Mouse (Mus musculus): ENCODE measurements around the gene Get4. TPM values are rescaled to one million over a fixed set of nuclear protein-coding genes. Genes with fewer than 3 reads are reported as not detected.

Get4 gene
- polyA plus RNA-seq, 1 experiment from 2014 or later, result 122 TPM

- peaks cover 68% of the 10 kb centered on the region for H3K36me3 ChIP-seq (ENCODE audit: poor library complexity, severe bottlenecking)
- no peak overlapping the region for H3K27ac ChIP-seq
- H3K9ac ChIP-seq, result no peak overlapping the region
- no peaks in the 10 kb centered on the region for H3K9me3 ChIP-seq (replicated peaks)
- no peak overlapping the region for H3K4me3 ChIP-seq
- no peak for ATAC-seq
- WGBS, result 86% methylated on average over 3 of the region's 3 CpGs
- peaks cover 16% of the 10 kb centered on the region for H3K4me1 ChIP-seq
- no peaks in the 10 kb centered on the region for H3K27me3 ChIP-seq
- no peak overlapping the region for H3K4me2 ChIP-seq
Measured at GRCm38 (mm10) chr5:139248846-139249245, 3.3 kb upstream of the Get4 start.

- peak overlapping the region; percentile 97 for H3K4me2 ChIP-seq
- peaks cover 30% of the 10 kb centered on the region for H3K4me1 ChIP-seq
- H3K27me3 ChIP-seq, result no peaks in the 10 kb centered on the region
- H3K4me3 ChIP-seq, result peak overlapping the region; percentile 84
- no peaks in the 10 kb centered on the region for H3K9me3 ChIP-seq (replicated peaks)
- peaks cover 49% of the 10 kb centered on the region for H3K36me3 ChIP-seq (ENCODE audit: poor library complexity, severe bottlenecking)
- 87% methylated on average over 7 of the region's 7 CpGs for WGBS
- H3K9ac ChIP-seq, result peak overlapping the region; percentile 75
- ATAC-seq, result no peak
- H3K27ac ChIP-seq, result peak overlapping the region; percentile 71; the same call in 1 of the 2 replicates
Measured at GRCm38 (mm10) chr5:139251279-139251678, 845 bp upstream of the Get4 start.

GRCm38 (mm10) chr5:139251736-139252080, 416 bp upstream of the Get4 start:
- WGBS, result under 1% methylated on average over 8 of the region's 8 CpGs
- Histone ChIP-seq H3K27ac (peak overlapping the region; percentile 71), H3K36me3 (ENCODE audit: poor library complexity, severe bottlenecking) (peaks cover 45% of the 10 kb centered on the region), H3K9ac (peak overlapping the region; percentile 75), H3K27me3 (no peaks in the 10 kb centered on the region), H3K4me3 (peak overlapping the region; percentile 84), H3K4me2 (peak overlapping the region; percentile 97), H3K4me1 (peaks cover 30% of the 10 kb centered on the region), H3K9me3 (replicated peaks) (no peaks in the 10 kb centered on the region)
- peak; percentile 52 for ATAC-seq

GRCm38 (mm10) chr5:139252910-139253245, 754 bp downstream of the Get4 start:
- Histone ChIP-seq H3K27ac (peak overlapping the region; percentile 82), H3K4me2 (peak overlapping the region; percentile 97), H3K4me3 (peak overlapping the region; percentile 84), H3K4me1 (peaks cover 39% of the 10 kb centered on the region), H3K27me3 (no peaks in the 10 kb centered on the region), H3K36me3 (ENCODE audit: poor library complexity, severe bottlenecking) (peaks cover 39% of the 10 kb centered on the region), H3K9ac (peak overlapping the region; percentile 90), H3K9me3 (replicated peaks) (no peaks in the 10 kb centered on the region)
- under 1% methylated on average over 7 of the region's 7 CpGs for WGBS
- ATAC-seq, result peak; percentile 14

GRCm38 (mm10) chr5:139253301-139253741, 1.2 kb downstream of the Get4 start:
- ATAC-seq, result no peak
- Histone ChIP-seq H3K36me3 (ENCODE audit: poor library complexity, severe bottlenecking) (peaks cover 34% of the 10 kb centered on the region), H3K27ac (peak overlapping the region; percentile 82), H3K27me3 (no peaks in the 10 kb centered on the region), H3K4me1 (peaks cover 39% of the 10 kb centered on the region), H3K9ac (peak overlapping the region; percentile 90), H3K4me3 (peak overlapping the region; percentile 84), H3K9me3 (replicated peaks) (no peaks in the 10 kb centered on the region), H3K4me2 (peak overlapping the region; percentile 97)
- 8% methylated on average over 6 of the region's 6 CpGs for WGBS

- 87% methylated on average over 6 of the region's 6 CpGs for WGBS
- peaks cover 24% of the 10 kb centered on the region; the same call in 1 of the 2 replicates for H3K36me3 ChIP-seq (ENCODE audit: poor library complexity, severe bottlenecking)
- no peak for ATAC-seq
Measured at GRCm38 (mm10) chr5:139254938-139255337, 2.8 kb downstream of the Get4 start.

GRCm38 (mm10) chr5:139255777-139256176, 3.7 kb downstream of the Get4 start:
- Histone ChIP-seq H3K9me3 (replicated peaks) (no peaks in the 10 kb centered on the region), H3K4me2 (no peak overlapping the region), H3K4me3 (no peak overlapping the region), H3K27me3 (no peaks in the 10 kb centered on the region), H3K9ac (no peak overlapping the region), H3K4me1 (peaks cover 39% of the 10 kb centered on the region), H3K27ac (no peak overlapping the region), H3K36me3 (ENCODE audit: poor library complexity, severe bottlenecking) (peaks cover 24% of the 10 kb centered on the region)
- 92% methylated on average over 6 of the region's 6 CpGs for WGBS
- no peak for ATAC-seq

More at GRCm38 (mm10) chr5:139254938-139255337, 2.8 kb downstream of the Get4 start:
- H3K9me3 ChIP-seq (replicated peaks), result no peaks in the 10 kb centered on the region
- peaks cover 39% of the 10 kb centered on the region for H3K4me1 ChIP-seq
- H3K27me3 ChIP-seq, result no peaks in the 10 kb centered on the region
- no peak overlapping the region for H3K27ac ChIP-seq
- H3K4me3 ChIP-seq, result no peak overlapping the region
- no peak overlapping the region for H3K4me2 ChIP-seq
- no peak overlapping the region for H3K9ac ChIP-seq

- ATAC-seq, result no peak
Measured at GRCm38 (mm10) chr5:139256211-139256765, 4.2 kb downstream of the Get4 start.

GRCm38 (mm10) chr5:139257265-139257664, 5.1 kb downstream of the Get4 start:
- no peak overlapping the region for H3K4me2 ChIP-seq
- ATAC-seq, result no peak
- H3K27ac ChIP-seq, result no peak overlapping the region
- H3K36me3 ChIP-seq (ENCODE audit: poor library complexity, severe bottlenecking), result peaks cover 39% of the 10 kb centered on the region
- H3K9me3 ChIP-seq (replicated peaks), result no peaks in the 10 kb centered on the region
- H3K4me3 ChIP-seq, result no peak overlapping the region
- no peak overlapping the region for H3K9ac ChIP-seq
- 100% methylated on average over 1 of the region's 1 CpGs for WGBS
- peaks cover 34% of the 10 kb centered on the region for H3K4me1 ChIP-seq
- no peaks in the 10 kb centered on the region for H3K27me3 ChIP-seq

More at GRCm38 (mm10) chr5:139256211-139256765, 4.2 kb downstream of the Get4 start:
- peaks cover 39% of the 10 kb centered on the region for H3K4me1 ChIP-seq
- WGBS, result 85% methylated on average over 3 of the region's 3 CpGs
- no peaks in the 10 kb centered on the region for H3K9me3 ChIP-seq (replicated peaks)
- no peak overlapping the region for H3K4me3 ChIP-seq
- H3K27ac ChIP-seq, result no peak overlapping the region
- peaks cover 29% of the 10 kb centered on the region for H3K36me3 ChIP-seq (ENCODE audit: poor library complexity, severe bottlenecking)
- no peak overlapping the region for H3K9ac ChIP-seq
- no peaks in the 10 kb centered on the region for H3K27me3 ChIP-seq
- no peak overlapping the region for H3K4me2 ChIP-seq

- H3K4me2 ChIP-seq, result no peak overlapping the region
- H3K27me3 ChIP-seq, result no peaks in the 10 kb centered on the region
- H3K36me3 ChIP-seq (ENCODE audit: poor library complexity, severe bottlenecking), result peaks cover 44% of the 10 kb centered on the region
- ATAC-seq, result no peak
- WGBS, result 68% methylated on average over 4 of the region's 4 CpGs
- H3K9ac ChIP-seq, result no peak overlapping the region
- H3K4me3 ChIP-seq, result no peak overlapping the region
- H3K9me3 ChIP-seq (replicated peaks), result no peaks in the 10 kb centered on the region
- peaks cover 34% of the 10 kb centered on the region for H3K4me1 ChIP-seq
- no peak overlapping the region for H3K27ac ChIP-seq
Measured at GRCm38 (mm10) chr5:139257818-139258217, 5.7 kb downstream of the Get4 start.

GRCm38 (mm10) chr5:139258371-139259035, 6.4 kb downstream of the Get4 start:
- Histone ChIP-seq H3K9ac (no peak overlapping the region), H3K4me3 (no peak overlapping the region), H3K4me2 (no peak overlapping the region), H3K36me3 (ENCODE audit: poor library complexity, severe bottlenecking) (peaks cover 51% of the 10 kb centered on the region), H3K4me1 (peaks cover 27% of the 10 kb centered on the region), H3K27ac (no peak overlapping the region), H3K9me3 (replicated peaks) (no peaks in the 10 kb centered on the region), H3K27me3 (no peaks in the 10 kb centered on the region)
- no peak for ATAC-seq
- 91% methylated on average over 8 of the region's 8 CpGs for WGBS

- no peak overlapping the region for H3K9ac ChIP-seq
- no peak for ATAC-seq
- H3K9me3 ChIP-seq (replicated peaks), result no peaks in the 10 kb centered on the region
- WGBS, result 83% methylated on average over 5 of the region's 5 CpGs
- H3K36me3 ChIP-seq (ENCODE audit: poor library complexity, severe bottlenecking), result peaks cover 65% of the 10 kb centered on the region
- peaks cover 13% of the 10 kb centered on the region; the same call in 1 of the 2 replicates for H3K4me1 ChIP-seq
- H3K27ac ChIP-seq, result no peak overlapping the region
- no peak overlapping the region for H3K4me2 ChIP-seq
- H3K4me3 ChIP-seq, result no peak overlapping the region
- H3K27me3 ChIP-seq, result no peaks in the 10 kb centered on the region
Measured at GRCm38 (mm10) chr5:139259853-139260252, 7.7 kb downstream of the Get4 start.

All from forebrain, embryonic 13.5 days (tissue).